Mouse (Mus musculus): ENCODE data around the gene Scarb2. TPM values are rescaled to one million over a fixed set of nuclear protein-coding genes. Genes with fewer than 3 reads are reported as not detected.

Scarb2 gene
- polyA plus RNA-seq, 1 experiment from 2014 or later = 9.1 TPM

- peak; percentile 99 for ATAC-seq (replicated peaks; ENCODE audit: low FRiP score, low read depth)
- DNase-seq (ENCODE audit: low spot score) = peak; percentile 98
- no peak for TF ChIP-seq CTCF (IDR thresholded peaks at IDR 0.05; ENCODE audit: low read depth)
- Histone ChIP-seq H3K36me3 (ENCODE audit: insufficient read depth, low read length) (no peaks in the 10 kb centered on the region), H3K27ac (peak within 1 kb of the TSS; percentile 89), H3K27me3 (ENCODE audit: insufficient read depth, low read length) (no peaks in the 10 kb centered on the region), H3K9me3 (replicated peaks; ENCODE audit: low read length) (no peaks in the 10 kb centered on the region), H3K4me3 (replicated peaks; ENCODE audit: low read depth, low read length) (peak within 1 kb of the TSS; percentile 99), H3K4me1 (replicated peaks; ENCODE audit: insufficient read depth, low read length) (no peaks in the 10 kb centered on the region), H3K4me2 (ENCODE audit: low read length) (peak within 1 kb of the TSS; percentile 85), H3K9ac (ENCODE audit: low read depth, low read length) (peak within 1 kb of the TSS; percentile 81)
- WGBS = 1% methylated on average over 34 of the region's 34 CpGs
Observed at GRCm38 (mm10) chr5:92435025-92435584, 71.5 kb downstream of the Scarb2 start, which contains the start of gene Nup54. Nup54 (minus strand) TSS chr5:92435219.

GRCm38 (mm10) chr5:92434571-92434985, 72.1 kb downstream of the Scarb2 start:
- H3K4me1 ChIP-seq (replicated peaks; ENCODE audit: insufficient read depth, low read length) = no peaks in the 10 kb centered on the region
- peak overlapping the region; percentile 89 for H3K27ac ChIP-seq
- H3K36me3 ChIP-seq (ENCODE audit: insufficient read depth, low read length) = no peaks in the 10 kb centered on the region
- peak overlapping the region; percentile 85 for H3K4me2 ChIP-seq (ENCODE audit: low read length)
- 0% methylated on average over 31 of the region's 39 CpGs for WGBS
- no peaks in the 10 kb centered on the region for H3K9me3 ChIP-seq (replicated peaks; ENCODE audit: low read length)
- DNase-seq (ENCODE audit: low spot score) (peak; percentile 20), ATAC-seq (replicated peaks; ENCODE audit: low FRiP score, low read depth) (no peak; the same call in 1 of the 2 replicates)
- peak overlapping the region; percentile 99 for H3K4me3 ChIP-seq (replicated peaks; ENCODE audit: low read depth, low read length)
- H3K9ac ChIP-seq (ENCODE audit: low read depth, low read length) = peak overlapping the region; percentile 81
- no peak for TF ChIP-seq CTCF (IDR thresholded peaks at IDR 0.05; ENCODE audit: low read depth)
- no peaks in the 10 kb centered on the region for H3K27me3 ChIP-seq (ENCODE audit: insufficient read depth, low read length)

- Histone ChIP-seq H3K4me3 (replicated peaks; ENCODE audit: low read depth, low read length) (peak overlapping the region; percentile 99), H3K9ac (ENCODE audit: low read depth, low read length) (peak overlapping the region; percentile 81), H3K4me1 (replicated peaks; ENCODE audit: insufficient read depth, low read length) (no peaks in the 10 kb centered on the region), H3K27me3 (ENCODE audit: insufficient read depth, low read length) (no peaks in the 10 kb centered on the region), H3K4me2 (ENCODE audit: low read length) (peak overlapping the region; percentile 85), H3K36me3 (ENCODE audit: insufficient read depth, low read length) (0 out of 2 replicates have a peak, but pooled peaks cover 3% of the 10 kb centered on the region), H3K27ac (no peak overlapping the region), H3K9me3 (replicated peaks; ENCODE audit: low read length) (no peaks in the 10 kb centered on the region)
- no peak for TF ChIP-seq CTCF (IDR thresholded peaks at IDR 0.05; ENCODE audit: low read depth)
- under 1% methylated on average over 12 of the region's 12 CpGs for whole genome bisulfite sequencing
- peak; percentile 27 for DNase-seq (ENCODE audit: low spot score)
- ATAC-seq (replicated peaks; ENCODE audit: low FRiP score, low read depth) = no peak
Observed at GRCm38 (mm10) chr5:92434070-92434469, 72.6 kb downstream of the Scarb2 start.

GRCm38 (mm10) chr5:92431611-92432010, 75.0 kb downstream of the Scarb2 start:
- H3K9ac ChIP-seq (ENCODE audit: low read depth, low read length) = no peak overlapping the region
- no peak overlapping the region for H3K4me2 ChIP-seq (ENCODE audit: low read length)
- ATAC-seq (replicated peaks; ENCODE audit: low FRiP score, low read depth) (no peak), DNase-seq (ENCODE audit: low spot score) (no peak)
- H3K36me3 ChIP-seq (ENCODE audit: insufficient read depth, low read length) = peaks cover 14% of the 10 kb centered on the region
- H3K27me3 ChIP-seq (ENCODE audit: insufficient read depth, low read length) = no peaks in the 10 kb centered on the region
- 84% methylated on average over 7 of the region's 7 CpGs for WGBS
- H3K9me3 ChIP-seq (replicated peaks; ENCODE audit: low read length) = no peaks in the 10 kb centered on the region
- H3K27ac ChIP-seq = no peak overlapping the region
- no peak for TF ChIP-seq CTCF (IDR thresholded peaks at IDR 0.05; ENCODE audit: low read depth)
- no peaks in the 10 kb centered on the region for H3K4me1 ChIP-seq (replicated peaks; ENCODE audit: insufficient read depth, low read length)
- H3K4me3 ChIP-seq (replicated peaks; ENCODE audit: low read depth, low read length) = no peak overlapping the region

- 90% methylated on average over 5 of the region's 5 CpGs for WGBS
- Histone ChIP-seq H3K9me3 (replicated peaks; ENCODE audit: low read length) (no peaks in the 10 kb centered on the region), H3K4me2 (ENCODE audit: low read length) (no peak overlapping the region), H3K9ac (ENCODE audit: low read depth, low read length) (no peak overlapping the region), H3K36me3 (ENCODE audit: insufficient read depth, low read length) (peaks cover 14% of the 10 kb centered on the region), H3K27ac (no peak overlapping the region), H3K4me3 (replicated peaks; ENCODE audit: low read depth, low read length) (no peak overlapping the region), H3K4me1 (replicated peaks; ENCODE audit: insufficient read depth, low read length) (no peaks in the 10 kb centered on the region), H3K27me3 (ENCODE audit: insufficient read depth, low read length) (no peaks in the 10 kb centered on the region)
- DNase-seq (ENCODE audit: low spot score) (no peak), ATAC-seq (replicated peaks; ENCODE audit: low FRiP score, low read depth) (no peak)
- no peak for TF ChIP-seq CTCF (IDR thresholded peaks at IDR 0.05; ENCODE audit: low read depth)
Observed at GRCm38 (mm10) chr5:92430723-92431122, 75.9 kb downstream of the Scarb2 start.

- ATAC-seq (replicated peaks; ENCODE audit: low FRiP score, low read depth) = no peak
- Histone ChIP-seq H3K4me2 (ENCODE audit: low read length) (no peak overlapping the region), H3K4me3 (replicated peaks; ENCODE audit: low read depth, low read length) (no peak overlapping the region), H3K27me3 (ENCODE audit: insufficient read depth, low read length) (no peaks in the 10 kb centered on the region), H3K36me3 (ENCODE audit: insufficient read depth, low read length) (peaks cover 45% of the 10 kb centered on the region), H3K9ac (ENCODE audit: low read depth, low read length) (no peak overlapping the region), H3K27ac (no peak overlapping the region), H3K4me1 (replicated peaks; ENCODE audit: insufficient read depth, low read length) (no peaks in the 10 kb centered on the region), H3K9me3 (replicated peaks; ENCODE audit: low read length) (no peaks in the 10 kb centered on the region)
- DNase-seq (ENCODE audit: low spot score) = no peak
- WGBS = 95% methylated on average over 11 of the region's 11 CpGs
- no peak for TF ChIP-seq CTCF (IDR thresholded peaks at IDR 0.05; ENCODE audit: low read depth)
Observed at GRCm38 (mm10) chr5:92424126-92424525, 82.5 kb downstream of the Scarb2 start.

GRCm38 (mm10) chr5:92413982-92414375, 92.7 kb downstream of the Scarb2 start:
- peaks cover 29% of the 10 kb centered on the region for H3K36me3 ChIP-seq (ENCODE audit: insufficient read depth, low read length)
- no peaks in the 10 kb centered on the region for H3K4me1 ChIP-seq (replicated peaks; ENCODE audit: insufficient read depth, low read length)
- TF ChIP-seq CTCF (IDR thresholded peaks at IDR 0.05; ENCODE audit: low read depth) = no peak
- no peak for DNase-seq (ENCODE audit: low spot score)
- no peaks in the 10 kb centered on the region for H3K9me3 ChIP-seq (replicated peaks; ENCODE audit: low read length)
- no peak overlapping the region for H3K27ac ChIP-seq
- 81% methylated on average over 8 of the region's 8 CpGs for WGBS
- no peak overlapping the region for H3K4me3 ChIP-seq (replicated peaks; ENCODE audit: low read depth, low read length)
- H3K27me3 ChIP-seq (ENCODE audit: insufficient read depth, low read length) = no peaks in the 10 kb centered on the region
- no peak overlapping the region for H3K9ac ChIP-seq (ENCODE audit: low read depth, low read length)
- H3K4me2 ChIP-seq (ENCODE audit: low read length) = no peak overlapping the region
- ATAC-seq (replicated peaks; ENCODE audit: low FRiP score, low read depth) = no peak
